Mouse (Mus musculus): Measurements from ENCODE around the gene Inip. TPM values are rescaled to one million over a fixed set of nuclear protein-coding genes. Genes with fewer than 3 reads are reported as not detected.
A peak's percentile ranks its signal among the peaks of the same experiment; 100 is the strongest.

Gene Inip
- polyA plus RNA-seq, 1 experiment from 2014 or later = 114 TPM

DNA sequence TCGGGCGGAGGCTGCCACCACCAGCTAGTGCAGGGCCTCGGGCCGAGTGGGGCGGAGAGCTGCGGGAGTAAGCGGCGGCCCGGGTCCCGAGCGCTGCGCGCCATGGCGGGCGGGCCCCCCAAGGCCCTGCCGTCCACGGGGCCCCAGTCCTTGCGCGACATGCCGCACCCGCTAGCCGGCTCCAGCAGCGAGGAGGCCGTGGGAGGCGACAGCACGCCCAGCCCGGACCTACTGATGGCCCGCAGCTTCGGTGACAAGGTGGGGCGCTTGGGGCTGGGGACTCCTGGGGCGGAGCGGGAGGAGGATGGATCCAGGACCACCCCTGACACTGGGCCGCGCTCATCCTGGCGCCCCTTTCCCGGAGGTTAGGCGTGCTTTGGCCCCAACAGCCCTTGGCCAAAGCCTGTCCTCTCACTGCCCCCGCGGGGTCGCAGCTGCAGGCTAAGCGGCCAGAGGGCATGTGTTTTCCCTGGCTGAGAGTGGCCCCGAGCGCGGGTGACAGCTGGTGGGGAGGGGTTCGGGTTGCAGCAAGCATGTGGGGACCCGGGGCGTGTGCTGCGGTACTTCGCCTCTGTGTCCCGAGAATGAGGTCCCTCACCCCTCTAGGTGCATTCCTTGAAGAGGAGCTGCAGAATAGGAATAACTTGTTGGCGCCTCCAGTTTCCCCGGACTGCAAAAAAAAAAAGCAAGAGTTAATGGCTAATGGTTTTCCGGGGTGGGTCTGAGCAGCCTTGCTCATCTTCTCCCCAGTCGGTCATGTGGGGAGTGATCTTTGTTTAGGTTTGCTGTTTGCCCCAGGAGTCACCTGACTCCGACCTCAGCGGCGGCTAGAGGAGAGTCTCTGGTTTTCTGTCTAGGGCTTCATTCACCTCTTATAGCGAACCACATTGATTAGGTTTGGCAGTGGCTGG, 4.8 kb upstream of the Inip start:
- under 1% methylated on average over 56 of the region's 58 CpGs for WGBS

DNA sequence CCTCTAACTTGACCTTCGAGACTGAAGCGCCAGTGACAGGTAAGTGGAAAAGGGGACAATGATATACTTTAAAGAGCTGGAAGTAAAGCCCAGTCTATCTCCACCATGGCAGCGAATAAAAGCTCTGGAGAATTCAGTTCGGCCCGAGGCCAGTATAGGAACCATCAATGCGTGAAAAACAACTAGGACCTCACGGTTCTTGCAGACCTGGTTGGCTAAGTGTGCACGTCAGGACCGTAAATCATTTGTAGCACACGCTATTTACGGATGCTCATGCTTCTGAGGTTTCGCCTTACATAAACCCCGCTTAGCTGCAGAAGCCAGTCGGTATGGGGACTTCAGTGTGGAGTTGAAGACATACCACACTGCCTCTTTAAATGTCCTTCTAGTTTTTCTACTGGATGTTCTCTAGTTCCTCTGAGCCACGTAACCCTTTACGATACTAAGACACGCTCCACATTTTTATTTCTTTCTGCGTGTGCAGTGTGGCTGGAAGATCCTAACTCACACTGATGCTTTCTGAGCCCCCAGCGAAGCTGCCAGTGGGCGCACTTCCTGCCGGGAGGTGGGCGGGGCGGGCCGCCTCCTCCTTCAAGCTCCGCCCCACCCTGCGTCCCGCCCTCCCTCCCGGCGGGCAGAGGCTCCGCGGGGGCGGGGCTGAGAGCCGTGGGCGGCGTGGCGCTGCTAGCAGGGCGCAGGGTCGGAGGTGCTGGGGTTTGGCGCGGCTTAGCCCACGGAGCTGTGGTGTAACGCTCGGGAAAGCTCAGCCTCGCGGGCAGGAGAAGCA, 4.0 kb upstream of the Inip start, which contains the start of gene Snx30:
TSS of gene Snx30 (plus strand) at position 660 of the 787 bp plus-strand sequence.
- no peaks in the 10 kb centered on the region for H3K9me3 ChIP-seq (ENCODE audit: control insufficient read depth, low read length)
- 4% methylated on average over 38 of the region's 45 CpGs for WGBS
- peak within 1 kb of the TSS; percentile 67 for H3K9ac ChIP-seq (ENCODE audit: low read length)
- peak within 1 kb of the TSS; percentile 97 for H3K4me2 ChIP-seq (ENCODE audit: low read depth, low read length, severe bottlenecking)
- peak within 1 kb of the TSS; percentile 94 for H3K4me3 ChIP-seq (ENCODE audit: low read depth, low read length)
- no peaks in the 10 kb centered on the region; the same call in 1 of the 2 replicates for H3K4me1 ChIP-seq (replicated peaks; ENCODE audit: control insufficient read depth, insufficient read depth, low read length)
- no peaks in the 10 kb centered on the region for H3K36me3 ChIP-seq (ENCODE audit: control insufficient read depth, insufficient read depth, low read length)
- DNase-seq (ENCODE audit: low spot score) = peak; percentile 93
- no peak within 1 kb of the TSS for H3K27ac ChIP-seq (ENCODE audit: low read depth, low read length)
- H3K27me3 ChIP-seq (ENCODE audit: control insufficient read depth, insufficient read depth, low read length) = no peaks in the 10 kb centered on the region
- peak; percentile 93 for ATAC-seq (replicated peaks; ENCODE audit: low FRiP score)

More for the DNA sequence above, 4.8 kb upstream of the Inip start:
- peak; percentile 71 for DNase-seq (ENCODE audit: low spot score)
- no peaks in the 10 kb centered on the region for H3K9me3 ChIP-seq (ENCODE audit: control insufficient read depth, low read length)
- H3K4me3 ChIP-seq (ENCODE audit: low read depth, low read length) = peak overlapping the region; percentile 94
- no peak overlapping the region for H3K27ac ChIP-seq (ENCODE audit: low read depth, low read length)
- ATAC-seq (replicated peaks; ENCODE audit: low FRiP score) = peak; percentile 72
- H3K4me1 ChIP-seq (replicated peaks; ENCODE audit: control insufficient read depth, insufficient read depth, low read length) = no peaks in the 10 kb centered on the region; the same call in 1 of the 2 replicates
- peak overlapping the region; percentile 97 for H3K4me2 ChIP-seq (ENCODE audit: low read depth, low read length, severe bottlenecking)
- no peaks in the 10 kb centered on the region for H3K27me3 ChIP-seq (ENCODE audit: control insufficient read depth, insufficient read depth, low read length)
- H3K36me3 ChIP-seq (ENCODE audit: control insufficient read depth, insufficient read depth, low read length) = no peaks in the 10 kb centered on the region
- peak overlapping the region; percentile 67 for H3K9ac ChIP-seq (ENCODE audit: low read length)

DNA sequence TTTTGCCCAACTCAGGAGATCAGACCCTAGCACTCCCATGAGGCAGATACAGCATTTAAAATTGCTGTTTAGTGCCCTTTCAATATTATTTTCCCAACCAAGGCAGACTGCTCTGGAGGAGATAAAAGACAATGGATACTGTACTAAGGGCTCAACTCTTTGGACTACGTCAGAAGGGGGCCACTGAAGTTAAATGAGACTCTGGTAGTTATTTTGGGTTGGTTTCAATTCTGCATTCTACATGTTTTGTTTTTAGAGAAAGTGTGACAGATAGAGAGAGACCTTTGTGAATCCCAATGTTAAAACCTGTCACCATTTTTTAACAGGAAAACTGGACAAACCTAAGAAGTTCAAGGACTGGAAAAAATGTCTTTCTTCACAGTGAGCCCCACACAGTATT, 3.4 kb upstream of the Inip start:
- no peak for DNase-seq (ENCODE audit: low spot score)
- no peak overlapping the region; the same call in 1 of the 2 replicates for H3K9ac ChIP-seq (ENCODE audit: low read length)
- 70% methylated on average over 1 of the region's 1 CpGs for WGBS

DNA sequence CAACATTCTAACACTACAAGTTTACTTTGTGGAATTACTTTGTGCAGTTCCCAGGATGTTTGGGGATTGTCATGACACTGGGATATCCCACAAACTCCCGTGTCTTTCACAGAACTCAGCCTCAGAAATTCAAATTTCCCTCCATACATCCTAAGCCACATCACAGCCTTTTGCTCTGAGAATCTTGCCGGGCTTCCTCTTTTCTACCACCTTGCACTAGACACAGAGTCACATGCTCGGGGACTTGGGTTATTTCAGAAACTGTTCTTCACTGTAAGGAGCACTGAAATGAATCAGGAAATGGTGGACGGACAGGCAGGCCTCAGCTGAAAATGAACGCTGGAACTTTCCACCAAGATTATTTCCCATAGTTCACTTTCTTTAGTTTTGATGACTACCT, 2.0 kb upstream of the Inip start:
- H3K36me3 ChIP-seq (ENCODE audit: control insufficient read depth, insufficient read depth, low read length) = no peaks in the 10 kb centered on the region
- no peak overlapping the region for H3K4me2 ChIP-seq (ENCODE audit: low read depth, low read length, severe bottlenecking)
- WGBS = 85% methylated on average over 5 of the region's 5 CpGs
- H3K9me3 ChIP-seq (ENCODE audit: control insufficient read depth, low read length) = no peaks in the 10 kb centered on the region
- H3K27me3 ChIP-seq (ENCODE audit: control insufficient read depth, insufficient read depth, low read length) = no peaks in the 10 kb centered on the region
- H3K4me3 ChIP-seq (ENCODE audit: low read depth, low read length) = no peak overlapping the region
- ATAC-seq (replicated peaks; ENCODE audit: low FRiP score) = no peak
- DNase-seq (ENCODE audit: low spot score) = no peak
- no peaks in the 10 kb centered on the region; the same call in 1 of the 2 replicates for H3K4me1 ChIP-seq (replicated peaks; ENCODE audit: control insufficient read depth, insufficient read depth, low read length)
- no peak overlapping the region for H3K9ac ChIP-seq (ENCODE audit: low read length)
- H3K27ac ChIP-seq (ENCODE audit: low read depth, low read length) = no peak overlapping the region

More for the DNA sequence above, 3.4 kb upstream of the Inip start:
- peak overlapping the region; percentile 97 for H3K4me2 ChIP-seq (ENCODE audit: low read depth, low read length, severe bottlenecking)
- H3K27me3 ChIP-seq (ENCODE audit: control insufficient read depth, insufficient read depth, low read length) = no peaks in the 10 kb centered on the region
- no peaks in the 10 kb centered on the region for H3K9me3 ChIP-seq (ENCODE audit: control insufficient read depth, low read length)
- no peaks in the 10 kb centered on the region; the same call in 1 of the 2 replicates for H3K4me1 ChIP-seq (replicated peaks; ENCODE audit: control insufficient read depth, insufficient read depth, low read length)
- ATAC-seq (replicated peaks; ENCODE audit: low FRiP score) = no peak
- H3K27ac ChIP-seq (ENCODE audit: low read depth, low read length) = no peak overlapping the region
- H3K36me3 ChIP-seq (ENCODE audit: control insufficient read depth, insufficient read depth, low read length) = no peaks in the 10 kb centered on the region
- no peak overlapping the region for H3K4me3 ChIP-seq (ENCODE audit: low read depth, low read length)

DNA sequence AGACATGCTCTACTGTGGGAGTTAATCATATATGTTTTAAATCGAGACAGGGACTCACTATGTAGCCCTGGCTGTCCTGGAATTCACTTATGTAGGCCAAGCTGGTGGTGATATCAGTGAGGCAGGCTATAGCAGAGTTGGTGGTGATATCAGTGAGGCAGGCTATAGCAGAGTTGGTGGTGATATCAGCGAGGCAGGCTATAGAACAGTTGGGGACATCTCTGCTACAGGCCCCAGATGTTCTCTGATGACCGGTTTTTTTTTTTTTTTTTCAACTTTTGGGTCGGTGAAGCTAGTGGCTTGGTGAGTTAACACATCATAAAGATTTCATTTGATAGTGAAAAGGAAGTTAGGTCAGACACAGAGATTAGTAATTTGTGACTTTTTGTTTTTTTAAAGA, 1.4 kb upstream of the Inip start:
- H3K27ac ChIP-seq (ENCODE audit: low read depth, low read length) = no peak overlapping the region
- no peaks in the 10 kb centered on the region; the same call in 1 of the 2 replicates for H3K4me1 ChIP-seq (replicated peaks; ENCODE audit: control insufficient read depth, insufficient read depth, low read length)
- no peak overlapping the region for H3K4me2 ChIP-seq (ENCODE audit: low read depth, low read length, severe bottlenecking)
- H3K9ac ChIP-seq (ENCODE audit: low read length) = no peak overlapping the region
- no peaks in the 10 kb centered on the region for H3K27me3 ChIP-seq (ENCODE audit: control insufficient read depth, insufficient read depth, low read length)
- DNase-seq (ENCODE audit: low spot score) (no peak), ATAC-seq (replicated peaks; ENCODE audit: low FRiP score) (no peak)
- no peaks in the 10 kb centered on the region for H3K36me3 ChIP-seq (ENCODE audit: control insufficient read depth, insufficient read depth, low read length)
- WGBS = 70% methylated on average over 4 of the region's 4 CpGs
- no peak overlapping the region for H3K4me3 ChIP-seq (ENCODE audit: low read depth, low read length)
- H3K9me3 ChIP-seq (ENCODE audit: control insufficient read depth, low read length) = no peaks in the 10 kb centered on the region

DNA sequence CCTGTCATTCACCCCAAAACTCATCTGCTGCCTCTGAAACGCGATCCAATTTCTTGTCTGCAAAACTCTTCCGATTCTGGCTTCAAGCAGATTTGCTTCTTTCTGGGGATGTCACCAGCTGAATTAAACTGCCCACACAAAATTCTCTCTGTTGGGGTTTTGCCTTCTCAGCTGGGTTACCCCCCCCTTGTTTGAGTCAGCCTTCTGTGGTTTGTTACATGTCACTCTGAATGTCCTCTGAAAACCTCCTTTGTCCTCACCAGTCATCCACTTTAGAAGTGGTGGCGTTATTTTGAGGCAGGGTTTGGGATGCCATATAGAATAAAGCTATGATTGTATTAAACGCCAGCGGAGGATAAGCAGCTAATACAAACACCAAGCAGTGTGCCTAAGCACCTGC, 718 bp upstream of the Inip start:
- DNase-seq (ENCODE audit: low spot score) (peak; percentile 19), ATAC-seq (replicated peaks; ENCODE audit: low FRiP score) (no peak)
- Histone ChIP-seq H3K36me3 (ENCODE audit: control insufficient read depth, insufficient read depth, low read length) (no peaks in the 10 kb centered on the region), H3K9me3 (ENCODE audit: control insufficient read depth, low read length) (no peaks in the 10 kb centered on the region), H3K27me3 (ENCODE audit: control insufficient read depth, insufficient read depth, low read length) (no peaks in the 10 kb centered on the region), H3K4me1 (replicated peaks; ENCODE audit: control insufficient read depth, insufficient read depth, low read length) (no peaks in the 10 kb centered on the region; the same call in 1 of the 2 replicates), H3K4me2 (ENCODE audit: low read depth, low read length, severe bottlenecking) (no peak overlapping the region), H3K4me3 (ENCODE audit: low read depth, low read length) (no peak overlapping the region), H3K27ac (ENCODE audit: low read depth, low read length) (no peak overlapping the region), H3K9ac (ENCODE audit: low read length) (no peak overlapping the region)
- 78% methylated on average over 6 of the region's 6 CpGs for WGBS

DNA sequence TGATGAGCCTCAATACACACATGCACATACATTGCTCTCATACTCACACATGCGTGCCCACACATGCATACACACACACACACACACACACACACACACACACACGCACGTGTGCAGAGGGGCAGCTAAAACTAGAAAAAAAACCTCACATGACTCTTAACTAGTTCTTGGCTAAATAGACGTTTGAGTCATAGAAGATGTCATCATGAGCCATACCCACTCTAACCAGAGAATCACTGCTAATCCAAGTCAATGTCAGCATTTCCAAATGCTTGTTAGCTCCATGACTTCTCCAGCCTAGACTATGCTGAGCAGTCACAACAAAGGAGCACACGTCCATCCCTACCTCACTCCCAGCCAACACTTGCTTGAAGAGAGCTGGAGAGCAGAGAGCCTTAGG, 1.2 kb downstream of the Inip start:
- H3K4me2 ChIP-seq (ENCODE audit: low read depth, low read length, severe bottlenecking) = no peak overlapping the region
- no peaks in the 10 kb centered on the region for H3K4me1 ChIP-seq (replicated peaks; ENCODE audit: control insufficient read depth, insufficient read depth, low read length)
- DNase-seq (ENCODE audit: low spot score) = no peak
- no peaks in the 10 kb centered on the region for H3K36me3 ChIP-seq (ENCODE audit: control insufficient read depth, insufficient read depth, low read length)
- H3K27me3 ChIP-seq (ENCODE audit: control insufficient read depth, insufficient read depth, low read length) = no peaks in the 10 kb centered on the region
- WGBS = 87% methylated on average over 5 of the region's 5 CpGs
- no peak overlapping the region for H3K27ac ChIP-seq (ENCODE audit: low read depth, low read length)
- no peak for ATAC-seq (replicated peaks; ENCODE audit: low FRiP score)
- no peak overlapping the region for H3K4me3 ChIP-seq (ENCODE audit: low read depth, low read length)
- H3K9me3 ChIP-seq (ENCODE audit: control insufficient read depth, low read length) = no peaks in the 10 kb centered on the region
- H3K9ac ChIP-seq (ENCODE audit: low read length) = no peak overlapping the region

DNA sequence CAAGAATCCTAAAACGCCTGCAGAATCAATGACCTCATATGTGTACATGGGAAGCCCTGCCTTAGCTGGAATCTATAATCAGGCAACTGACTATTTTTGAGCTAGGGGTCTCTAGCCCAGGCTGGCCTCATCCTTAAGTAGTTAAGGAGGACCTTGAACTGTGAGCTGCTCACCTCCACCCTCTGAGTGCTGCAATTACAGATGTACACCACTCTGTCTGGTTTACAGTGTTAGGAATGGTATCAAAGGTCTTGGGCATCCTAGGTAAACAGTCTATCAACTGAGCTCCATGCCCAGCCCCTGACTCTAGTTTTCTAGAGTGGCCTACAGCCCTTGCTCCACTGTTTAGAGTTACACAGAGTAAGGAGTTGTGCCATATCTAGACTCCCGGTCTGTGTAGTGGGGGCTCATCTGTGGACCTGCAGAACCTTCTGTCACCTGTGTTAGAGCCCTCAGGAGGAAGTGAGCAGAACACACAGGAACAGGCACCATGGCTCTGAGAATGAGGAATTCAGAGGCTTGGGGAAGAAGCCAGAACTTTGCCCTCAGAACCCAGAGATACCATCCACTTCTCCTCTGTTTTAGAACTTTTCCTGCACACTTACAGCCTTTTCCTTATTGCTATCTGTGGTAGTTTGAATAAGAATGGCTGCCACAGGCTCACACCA, 5.5 kb downstream of the Inip start:
- Histone ChIP-seq H3K4me2 (ENCODE audit: low read depth, low read length, severe bottlenecking) (no peak overlapping the region), H3K36me3 (ENCODE audit: control insufficient read depth, insufficient read depth, low read length) (no peaks in the 10 kb centered on the region), H3K9ac (ENCODE audit: low read length) (no peak overlapping the region), H3K4me1 (replicated peaks; ENCODE audit: control insufficient read depth, insufficient read depth, low read length) (no peaks in the 10 kb centered on the region), H3K4me3 (ENCODE audit: low read depth, low read length) (no peak overlapping the region), H3K27ac (ENCODE audit: low read depth, low read length) (no peak overlapping the region), H3K27me3 (ENCODE audit: control insufficient read depth, insufficient read depth, low read length) (no peaks in the 10 kb centered on the region), H3K9me3 (ENCODE audit: control insufficient read depth, low read length) (no peaks in the 10 kb centered on the region)
- WGBS = 75% methylated on average over 2 of the region's 2 CpGs
- DNase-seq (ENCODE audit: low spot score) = peak; percentile 20
- no peak for ATAC-seq (replicated peaks; ENCODE audit: low FRiP score)
